Mouse (Mus musculus): ENCODE data around the gene Otp. TPM values are rescaled to one million over a fixed set of nuclear protein-coding genes. Genes with fewer than 3 reads are reported as not detected.

Gene Otp
- polyA plus RNA-seq, 1 experiment from 2014 or later, result 0.50 TPM

- H3K36me3 ChIP-seq, result no peaks in the 10 kb centered on the region
- H3K27ac ChIP-seq, result no peak overlapping the region
- peaks cover 68% of the 10 kb centered on the region for H3K27me3 ChIP-seq
- WGBS, result 1% methylated on average over 23 of the region's 23 CpGs
- no peak for ATAC-seq (ENCODE audit: insufficient number of reproducible peaks, insufficient read depth, low FRiP score, low TSS enrichment)
- peaks cover 8% of the 10 kb centered on the region; the same call in 1 of the 2 replicates for H3K4me1 ChIP-seq
- no peak overlapping the region for H3K9ac ChIP-seq
- no peak overlapping the region for H3K4me3 ChIP-seq
- no peaks in the 10 kb centered on the region for H3K9me3 ChIP-seq
- no peak overlapping the region for H3K4me2 ChIP-seq (replicated peaks)
Measured at GRCm38 (mm10) chr13:94874656-94875395, 576 bp upstream of the Otp start.

GRCm38 (mm10) chr13:94876286-94877210, 1.1 kb downstream of the Otp start:
- H3K4me2 ChIP-seq (replicated peaks), result no peak overlapping the region
- peaks cover 69% of the 10 kb centered on the region for H3K27me3 ChIP-seq
- ATAC-seq (ENCODE audit: insufficient number of reproducible peaks, insufficient read depth, low FRiP score, low TSS enrichment), result no peak
- no peak overlapping the region for H3K9ac ChIP-seq
- H3K9me3 ChIP-seq, result no peaks in the 10 kb centered on the region
- under 1% methylated on average over 30 of the region's 30 CpGs for WGBS
- no peak overlapping the region for H3K27ac ChIP-seq
- H3K4me3 ChIP-seq, result no peak overlapping the region
- peaks cover 8% of the 10 kb centered on the region; the same call in 1 of the 2 replicates for H3K4me1 ChIP-seq
- no peaks in the 10 kb centered on the region for H3K36me3 ChIP-seq

- ATAC-seq (ENCODE audit: insufficient number of reproducible peaks, insufficient read depth, low FRiP score, low TSS enrichment), result no peak
- H3K9ac ChIP-seq, result no peak overlapping the region
- WGBS, result under 1% methylated on average over 27 of the region's 27 CpGs
Measured at GRCm38 (mm10) chr13:94877211-94877590, 1.8 kb downstream of the Otp start.

GRCm38 (mm10) chr13:94877991-94878745, 2.8 kb downstream of the Otp start:
- Histone ChIP-seq H3K36me3 (no peaks in the 10 kb centered on the region), H3K4me2 (replicated peaks) (no peak overlapping the region), H3K27me3 (peaks cover 74% of the 10 kb centered on the region), H3K4me3 (no peak overlapping the region), H3K9ac (no peak overlapping the region), H3K27ac (no peak overlapping the region), H3K4me1 (peaks cover 13% of the 10 kb centered on the region), H3K9me3 (no peaks in the 10 kb centered on the region)
- WGBS, result 11% methylated on average over 10 of the region's 10 CpGs
- no peak for ATAC-seq (ENCODE audit: insufficient number of reproducible peaks, insufficient read depth, low FRiP score, low TSS enrichment)

More at GRCm38 (mm10) chr13:94877211-94877590, 1.8 kb downstream of the Otp start:
- H3K4me3 ChIP-seq, result no peak overlapping the region
- peaks cover 8% of the 10 kb centered on the region; the same call in 1 of the 2 replicates for H3K4me1 ChIP-seq
- no peaks in the 10 kb centered on the region for H3K9me3 ChIP-seq
- H3K27ac ChIP-seq, result no peak overlapping the region
- peaks cover 71% of the 10 kb centered on the region for H3K27me3 ChIP-seq
- H3K4me2 ChIP-seq (replicated peaks), result no peak overlapping the region
- H3K36me3 ChIP-seq, result no peaks in the 10 kb centered on the region

GRCm38 (mm10) chr13:94881201-94881600, 5.8 kb downstream of the Otp start:
- H3K9ac ChIP-seq, result no peak overlapping the region
- H3K36me3 ChIP-seq, result no peaks in the 10 kb centered on the region
- H3K27ac ChIP-seq, result no peak overlapping the region
- H3K27me3 ChIP-seq, result peaks cover 79% of the 10 kb centered on the region
- H3K4me3 ChIP-seq, result no peak overlapping the region
- H3K4me2 ChIP-seq (replicated peaks), result no peak overlapping the region
- no peaks in the 10 kb centered on the region for H3K9me3 ChIP-seq
- WGBS, result under 1% methylated on average over 3 of the region's 3 CpGs
- H3K4me1 ChIP-seq, result peaks cover 22% of the 10 kb centered on the region
- ATAC-seq (ENCODE audit: insufficient number of reproducible peaks, insufficient read depth, low FRiP score, low TSS enrichment), result no peak

- H3K27me3 ChIP-seq, result peaks cover 77% of the 10 kb centered on the region
- no peaks in the 10 kb centered on the region for H3K9me3 ChIP-seq
- H3K27ac ChIP-seq, result no peak overlapping the region
- no peak overlapping the region for H3K9ac ChIP-seq
- H3K4me1 ChIP-seq, result peaks cover 22% of the 10 kb centered on the region
- no peak for ATAC-seq (ENCODE audit: insufficient number of reproducible peaks, insufficient read depth, low FRiP score, low TSS enrichment)
- H3K4me2 ChIP-seq (replicated peaks), result no peak overlapping the region
- no peaks in the 10 kb centered on the region for H3K36me3 ChIP-seq
- WGBS, result 2% methylated on average over 10 of the region's 10 CpGs
- no peak overlapping the region for H3K4me3 ChIP-seq
Measured at GRCm38 (mm10) chr13:94882221-94882620, 6.8 kb downstream of the Otp start.

- Histone ChIP-seq H3K27ac (no peak overlapping the region), H3K4me2 (replicated peaks) (peak overlapping the region; percentile 88), H3K27me3 (peaks cover 76% of the 10 kb centered on the region), H3K4me3 (peak overlapping the region; percentile 44), H3K9ac (no peak overlapping the region), H3K36me3 (no peaks in the 10 kb centered on the region), H3K9me3 (no peaks in the 10 kb centered on the region), H3K4me1 (peaks cover 22% of the 10 kb centered on the region)
- WGBS, result 0% methylated on average over 27 of the region's 37 CpGs
- 0 out of 2 replicates have a peak, but pooled peaks have one; percentile 56 for ATAC-seq (ENCODE audit: insufficient number of reproducible peaks, insufficient read depth, low FRiP score, low TSS enrichment)
Measured at GRCm38 (mm10) chr13:94882711-94883145, 7.3 kb downstream of the Otp start.

GRCm38 (mm10) chr13:94883163-94883965, 8.0 kb downstream of the Otp start:
- ATAC-seq (ENCODE audit: insufficient number of reproducible peaks, insufficient read depth, low FRiP score, low TSS enrichment), result no peak
- Histone ChIP-seq H3K36me3 (no peaks in the 10 kb centered on the region), H3K27me3 (peaks cover 79% of the 10 kb centered on the region), H3K4me2 (replicated peaks) (peak overlapping the region; percentile 88), H3K27ac (no peak overlapping the region), H3K9me3 (no peaks in the 10 kb centered on the region), H3K9ac (peak overlapping the region; percentile 40; the same call in 1 of the 2 replicates), H3K4me3 (peak overlapping the region; percentile 44), H3K4me1 (peaks cover 22% of the 10 kb centered on the region)
- WGBS, result 1% methylated on average over 83 of the region's 95 CpGs

- no peaks in the 10 kb centered on the region for H3K9me3 ChIP-seq
- peaks cover 84% of the 10 kb centered on the region for H3K27me3 ChIP-seq
- ATAC-seq (ENCODE audit: insufficient number of reproducible peaks, insufficient read depth, low FRiP score, low TSS enrichment), result no peak
- WGBS, result 2% methylated on average over 36 of the region's 36 CpGs
- H3K4me1 ChIP-seq, result peaks cover 22% of the 10 kb centered on the region
- H3K36me3 ChIP-seq, result no peaks in the 10 kb centered on the region
- H3K4me3 ChIP-seq, result peak overlapping the region; percentile 44
- no peak overlapping the region for H3K27ac ChIP-seq
- H3K4me2 ChIP-seq (replicated peaks), result peak overlapping the region; percentile 88
- H3K9ac ChIP-seq, result no peak overlapping the region
Measured at GRCm38 (mm10) chr13:94883966-94884960, 8.9 kb downstream of the Otp start.

Data from embryonic facial prominence, embryonic 12.5 days (tissue).